Mouse (Mus musculus) spleen, postnatal 14 days (tissue): ENCODE measurements around the gene Adcy6.

Experiments
- DNase-seq, 2 experiments: peaks; one replicate each; pipeline ENCODE4 v3.0.0; 2021 to 2022; ENCODE audit warnings: low spot score in 2 of 2

The Adcy6 gene

GRCm38 (mm10) chr15:98609331-98610130 lies at the start of gene Adcy6:
Adcy6 (minus strand) TSS chr15:98610076.
- DNase-seq = no peak

- DNase-seq = no peak
Observed at GRCm38 (mm10) chr15:98656982-98657751, 47.3 kb upstream of the Adcy6 start.

GRCm38 (mm10) chr15:98652174-98652573 lies 42.3 kb upstream of the Adcy6 start:
- no peak for DNase-seq

- no peak for DNase-seq
Observed at GRCm38 (mm10) chr15:98651431-98651830, 41.6 kb upstream of the Adcy6 start.

- no peak for DNase-seq
Observed at GRCm38 (mm10) chr15:98648071-98648470, 38.2 kb upstream of the Adcy6 start.

- no peak for DNase-seq
Observed at GRCm38 (mm10) chr15:98647308-98647707, 37.4 kb upstream of the Adcy6 start.

- no peak for DNase-seq
Observed at GRCm38 (mm10) chr15:98646737-98647136, 36.9 kb upstream of the Adcy6 start.

- DNase-seq = no peak
Observed at GRCm38 (mm10) chr15:98645057-98646026, 35.5 kb upstream of the Adcy6 start.

- no peak for DNase-seq
Observed at GRCm38 (mm10) chr15:98644406-98644805, 34.5 kb upstream of the Adcy6 start.

GRCm38 (mm10) chr15:98640157-98640556 lies 30.3 kb upstream of the Adcy6 start:
- DNase-seq = no peak

- DNase-seq = no peak
Observed at GRCm38 (mm10) chr15:98637155-98637554, 27.3 kb upstream of the Adcy6 start.

GRCm38 (mm10) chr15:98636517-98636916 lies 26.6 kb upstream of the Adcy6 start:
- no peak for DNase-seq

- DNase-seq = no peak
Observed at GRCm38 (mm10) chr15:98635291-98635841, 25.5 kb upstream of the Adcy6 start.

GRCm38 (mm10) chr15:98634541-98635081 lies 24.7 kb upstream of the Adcy6 start:
- peak in 1 of 2 experiments; percentile 24 for DNase-seq

GRCm38 (mm10) chr15:98633822-98634470 lies 24.1 kb upstream of the Adcy6 start:
- no peak for DNase-seq

- DNase-seq = no peak
Observed at GRCm38 (mm10) chr15:98632921-98633320, 23.0 kb upstream of the Adcy6 start.

GRCm38 (mm10) chr15:98632107-98632744 lies 22.4 kb upstream of the Adcy6 start:
- DNase-seq = no peak

- DNase-seq = peak; percentile 36 to 65
Observed at GRCm38 (mm10) chr15:98631493-98631892, 21.6 kb upstream of the Adcy6 start.

- DNase-seq = no peak
Observed at GRCm38 (mm10) chr15:98630540-98630939, 20.7 kb upstream of the Adcy6 start, which contains the start of gene Cacnb3. Cacnb3 (plus strand) TSS chr15:98630840.

- DNase-seq = no peak
Observed at GRCm38 (mm10) chr15:98629464-98629863, 19.6 kb upstream of the Adcy6 start.
